Mouse (Mus musculus) neural tube, embryonic 15.5 days (tissue): Measurements from ENCODE around the gene Hoxa6. TPM values are rescaled to one million over a fixed set of nuclear protein-coding genes. Genes with fewer than 3 reads are reported as not detected.

Source experiments
- ATAC-seq: fragments of 200-750 bp; cut with Nextera tagmentation; 2 replicates; pipeline ENCODE4 v1.8.0; 2017; ENCODE audit warnings: mild to moderate bottlenecking, moderate TSS enrichment, moderate library complexity; ENCODE audit not compliant: low FRiP score
- H3K27ac ChIP-seq: fragments of 300-500 bp; sonication (generic); replicated peaks from 2 replicates; pipeline ENCODE4 v1.5.1; 2015; ENCODE audit warnings: mild to moderate bottlenecking, inconsistent platforms
- H3K27me3 ChIP-seq: fragments of 300-500 bp; sonication (generic); replicated peaks from 2 replicates; pipeline ENCODE4 v1.6.1; 2015; ENCODE audit warnings: inconsistent platforms
- H3K36me3 ChIP-seq: fragments of 300-500 bp; sonication (generic); 2 replicates; pipeline ENCODE4 v1.6.1; 2015; ENCODE audit warnings: inconsistent platforms
- H3K4me1 ChIP-seq: fragments of 300-500 bp; sonication (generic); 2 replicates; pipeline ENCODE4 v1.6.1; 2015; ENCODE audit warnings: inconsistent platforms
- H3K4me2 ChIP-seq: fragments of 300-500 bp; sonication (generic); 2 replicates; pipeline ENCODE4 v1.6.1; 2015; ENCODE audit warnings: inconsistent platforms, mild to moderate bottlenecking, moderate library complexity
- H3K4me3 ChIP-seq: fragments of 300-500 bp; sonication (generic); replicated peaks from 2 replicates; pipeline ENCODE4 v1.5.1; 2015; ENCODE audit warnings: mild to moderate bottlenecking, inconsistent platforms
- H3K9ac ChIP-seq: fragments of 300-500 bp; sonication (generic); replicated peaks from 2 replicates; pipeline ENCODE4 v1.6.1; 2015; ENCODE audit warnings: mild to moderate bottlenecking, inconsistent platforms
- H3K9me3 ChIP-seq: fragments of 300-500 bp; sonication (generic); replicated peaks from 2 replicates; pipeline ENCODE4 v1.6.1; 2016; ENCODE audit warnings: inconsistent platforms
- WGBS: fragments of 180-500 bp; shearing (Covaris S2); methylation state at CpG from one replicate; pipeline ENCODE4 v1.1.7; 2015; ENCODE audit warnings: mixed read lengths; 5-methylcytosine and 5-hydroxymethylcytosine counted together
- polyA plus RNA-seq: library from polyadenylated mRNA; unstranded; fragments of >200 nt; fragmentation: Nextera tagmentation; extraction: Ambion mirVana; gene quantifications from 2 replicates; pipeline ENCODE4 v1.2.1, GENCODE M21; 2015

The Hoxa6 gene
- polyA plus RNA-seq, 1 experiment from 2014 or later: 15.0 TPM

DNA sequence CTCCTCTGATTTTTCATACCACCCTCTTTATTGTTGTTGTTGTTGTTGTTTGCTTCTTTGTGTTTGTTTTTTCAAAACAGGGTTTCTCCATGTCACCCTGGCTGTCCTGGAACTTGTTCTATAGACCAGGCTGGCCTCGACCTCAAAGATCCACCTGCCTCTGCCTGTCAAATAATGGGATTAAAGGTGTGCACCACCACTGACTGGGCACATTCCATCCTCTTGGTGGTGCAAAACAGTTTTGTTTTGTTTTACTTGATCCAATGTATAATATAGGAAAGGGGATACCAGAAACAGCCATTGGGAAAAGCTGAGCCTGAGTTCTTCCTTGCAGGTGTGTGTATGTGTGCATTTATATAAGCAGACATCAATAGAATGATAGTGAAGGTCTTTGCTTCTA lies 22.0 kb downstream of the Hoxa6 start:
- no peak overlapping the region for H3K9ac ChIP-seq
- H3K4me2 ChIP-seq: no peak overlapping the region
- WGBS: 52% methylated on average over 1 of the region's 1 CpGs
- no peaks in the 10 kb centered on the region for H3K9me3 ChIP-seq
- no peak for ATAC-seq
- H3K27ac ChIP-seq: 0 out of 2 replicates have a peak overlapping the region, but pooled peaks have one; percentile 19
- no peak overlapping the region for H3K4me3 ChIP-seq
- H3K36me3 ChIP-seq: peaks cover 6% of the 10 kb centered on the region; the same call in 1 of the 2 replicates
- H3K27me3 ChIP-seq: no peaks in the 10 kb centered on the region
- peaks cover 85% of the 10 kb centered on the region for H3K4me1 ChIP-seq

- no peaks in the 10 kb centered on the region for H3K27me3 ChIP-seq
- WGBS: 23% methylated on average over 3 of the region's 3 CpGs
- no peak overlapping the region for H3K4me3 ChIP-seq
- H3K9me3 ChIP-seq: no peaks in the 10 kb centered on the region
- ATAC-seq: no peak
- peak overlapping the region; percentile 35; the same call in 1 of the 2 replicates for H3K4me2 ChIP-seq
- H3K27ac ChIP-seq: no peak overlapping the region; the same call in 1 of the 2 replicates
- peaks cover 86% of the 10 kb centered on the region for H3K4me1 ChIP-seq
- H3K36me3 ChIP-seq: peaks cover 6% of the 10 kb centered on the region; the same call in 1 of the 2 replicates
- H3K9ac ChIP-seq: no peak overlapping the region
Observed at GRCm38 (mm10) chr6:52185834-52186233, 22.7 kb downstream of the Hoxa6 start.

DNA sequence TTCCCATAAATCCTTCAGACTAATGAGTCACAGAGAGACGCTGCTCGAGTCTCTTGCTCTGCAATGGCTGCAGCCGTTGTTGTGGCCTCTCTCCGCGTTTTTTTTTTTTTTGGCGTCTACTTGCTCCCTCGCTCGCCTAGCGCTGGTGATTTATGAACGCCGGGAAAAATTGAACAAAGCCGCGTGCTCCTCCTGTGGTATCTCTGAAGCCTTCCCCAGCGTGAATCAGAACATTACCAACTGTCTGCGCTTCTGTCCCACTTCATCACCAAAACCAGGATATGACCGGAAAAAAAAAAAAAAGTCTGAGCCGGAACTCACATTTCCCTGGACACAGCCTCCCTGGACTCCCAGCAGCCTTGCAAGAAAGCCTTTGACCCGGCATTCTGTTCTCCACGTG lies 23.3 kb downstream of the Hoxa6 start:
- 3% methylated on average over 19 of the region's 19 CpGs for WGBS
- Histone ChIP-seq H3K4me3 (no peak overlapping the region), H3K36me3 (peaks cover 6% of the 10 kb centered on the region; the same call in 1 of the 2 replicates), H3K27ac (peak overlapping the region; percentile 68), H3K4me1 (peaks cover 86% of the 10 kb centered on the region), H3K4me2 (peak overlapping the region; percentile 35), H3K9ac (no peak overlapping the region), H3K9me3 (no peaks in the 10 kb centered on the region), H3K27me3 (no peaks in the 10 kb centered on the region)
- no peak for ATAC-seq

- peak overlapping the region; percentile 68; the same call in 1 of the 2 replicates for H3K27ac ChIP-seq
- no peak overlapping the region for H3K9ac ChIP-seq
- H3K27me3 ChIP-seq: no peaks in the 10 kb centered on the region
- no peak overlapping the region for H3K4me3 ChIP-seq
- peaks cover 3% of the 10 kb centered on the region; the same call in 1 of the 2 replicates for H3K36me3 ChIP-seq
- WGBS: 13% methylated on average over 6 of the region's 6 CpGs
- H3K9me3 ChIP-seq: no peaks in the 10 kb centered on the region
- H3K4me2 ChIP-seq: peak overlapping the region; percentile 35
- H3K4me1 ChIP-seq: peaks cover 86% of the 10 kb centered on the region
- ATAC-seq: no peak
Observed at GRCm38 (mm10) chr6:52184668-52185067, 23.9 kb downstream of the Hoxa6 start.

DNA sequence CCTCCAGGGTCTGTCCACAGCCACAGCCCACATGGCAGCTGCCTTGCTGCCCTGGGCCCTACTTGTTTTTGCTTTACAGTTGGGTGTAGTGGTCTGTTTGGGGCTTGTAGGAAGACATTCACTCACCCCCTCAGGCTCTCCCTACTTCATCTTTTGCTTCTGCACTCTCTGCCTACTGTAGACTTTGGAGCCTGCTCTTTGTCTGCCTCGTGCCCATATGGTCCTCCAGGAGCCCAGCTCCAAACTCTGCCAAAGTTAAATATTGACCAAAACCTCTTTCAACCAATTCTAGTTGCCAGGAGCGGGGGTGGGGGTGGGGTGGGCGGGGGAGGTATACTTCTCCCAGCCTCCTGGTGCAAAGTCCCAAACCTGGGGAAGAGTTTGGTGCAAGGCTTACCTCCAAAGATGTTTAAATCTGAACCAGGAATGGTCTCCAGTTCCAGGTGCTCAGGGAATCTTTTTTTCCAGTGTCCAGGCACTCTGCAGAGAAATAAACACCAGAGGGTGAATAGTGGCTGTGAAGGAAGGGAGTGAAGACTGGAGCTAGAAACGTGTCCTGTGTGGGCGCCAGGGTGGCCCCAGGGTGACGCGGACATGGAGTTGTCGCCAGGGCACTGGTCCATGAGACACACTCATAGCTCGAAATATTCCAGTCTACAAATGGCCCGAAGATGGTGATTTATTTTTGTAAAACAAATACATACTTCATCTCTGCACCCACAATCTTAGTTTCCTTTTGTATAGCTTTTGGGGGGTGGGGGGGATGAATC lies 25.0 kb downstream of the Hoxa6 start:
- no peak for ATAC-seq
- peak overlapping the region; percentile 35; the same call in 1 of the 2 replicates for H3K4me2 ChIP-seq
- H3K36me3 ChIP-seq: peaks cover 3% of the 10 kb centered on the region; the same call in 1 of the 2 replicates
- no peaks in the 10 kb centered on the region for H3K27me3 ChIP-seq
- H3K4me3 ChIP-seq: no peak overlapping the region
- no peak overlapping the region; the same call in 1 of the 2 replicates for H3K9ac ChIP-seq
- 17% methylated on average over 10 of the region's 10 CpGs for WGBS
- H3K9me3 ChIP-seq: no peaks in the 10 kb centered on the region
- H3K27ac ChIP-seq: peak overlapping the region; percentile 68
- peaks cover 87% of the 10 kb centered on the region for H3K4me1 ChIP-seq

- peaks cover 3% of the 10 kb centered on the region; the same call in 1 of the 2 replicates for H3K36me3 ChIP-seq
- H3K4me3 ChIP-seq: no peak overlapping the region
- 0 out of 2 replicates have a peak overlapping the region, but pooled peaks have one; percentile 35 for H3K4me2 ChIP-seq
- no peak for ATAC-seq
- H3K27me3 ChIP-seq: no peaks in the 10 kb centered on the region
- peaks cover 87% of the 10 kb centered on the region for H3K4me1 ChIP-seq
- H3K9ac ChIP-seq: no peak overlapping the region
- peak overlapping the region; percentile 68 for H3K27ac ChIP-seq
- 26% methylated on average over 1 of the region's 1 CpGs for WGBS
- no peaks in the 10 kb centered on the region for H3K9me3 ChIP-seq
Observed at GRCm38 (mm10) chr6:52182793-52183192, 25.7 kb downstream of the Hoxa6 start.

DNA sequence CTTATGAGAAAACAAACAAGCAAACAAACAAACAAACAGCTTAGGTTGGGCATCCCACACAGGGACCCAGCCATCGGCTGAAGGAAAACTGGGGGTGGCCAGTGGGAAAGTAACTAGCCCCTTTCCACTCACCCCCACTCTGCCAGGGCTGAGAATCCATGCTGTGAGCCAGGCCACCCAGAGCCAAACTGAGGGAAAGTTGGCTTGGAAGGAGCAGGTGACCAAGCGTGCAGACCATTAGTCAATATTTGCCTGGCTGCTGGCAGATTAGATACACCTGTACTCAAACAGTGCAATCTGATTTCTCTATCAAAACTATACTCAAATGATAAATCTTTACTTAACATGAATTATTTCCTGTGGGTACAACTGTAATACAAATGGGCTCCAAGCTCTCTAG lies 26.5 kb downstream of the Hoxa6 start:
- no peak overlapping the region for H3K4me3 ChIP-seq
- no peaks in the 10 kb centered on the region for H3K27me3 ChIP-seq
- 34% methylated on average over 2 of the region's 2 CpGs for WGBS
- no peak for ATAC-seq
- H3K4me1 ChIP-seq: peaks cover 87% of the 10 kb centered on the region
- no peaks in the 10 kb centered on the region for H3K9me3 ChIP-seq
- H3K27ac ChIP-seq: no peak overlapping the region; the same call in 1 of the 2 replicates
- H3K36me3 ChIP-seq: peaks cover 3% of the 10 kb centered on the region; the same call in 1 of the 2 replicates
- H3K4me2 ChIP-seq: no peak overlapping the region
- no peak overlapping the region for H3K9ac ChIP-seq

DNA sequence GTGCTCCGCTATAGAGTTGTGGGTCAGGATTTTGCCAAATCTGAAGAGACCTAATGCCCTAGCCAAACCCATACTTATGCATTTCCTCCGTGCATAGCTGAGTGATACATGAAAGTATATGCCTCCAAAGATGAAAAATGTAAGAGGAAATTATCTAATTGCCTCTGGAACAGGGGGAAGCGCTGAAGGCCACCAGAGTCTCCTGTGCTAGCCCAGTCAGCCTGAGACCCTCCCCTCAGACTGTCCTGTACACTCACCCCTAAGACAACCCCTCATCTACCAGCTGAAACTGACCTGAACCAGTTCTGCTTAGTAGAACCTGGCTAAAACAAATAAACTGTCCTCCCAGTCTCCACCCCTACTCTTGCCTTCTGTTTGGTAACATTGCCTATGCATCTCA lies 27.8 kb downstream of the Hoxa6 start:
- H3K4me3 ChIP-seq: 0 out of 2 replicates have a peak overlapping the region, but pooled peaks have one; percentile 46
- ATAC-seq: no peak
- no peaks in the 10 kb centered on the region for H3K9me3 ChIP-seq
- H3K4me1 ChIP-seq: peaks cover 92% of the 10 kb centered on the region
- no peaks in the 10 kb centered on the region; the same call in 1 of the 2 replicates for H3K36me3 ChIP-seq
- 32% methylated on average over 3 of the region's 3 CpGs for WGBS
- peak overlapping the region; percentile 63 for H3K4me2 ChIP-seq
- peak overlapping the region; percentile 41; the same call in 1 of the 2 replicates for H3K9ac ChIP-seq
- H3K27ac ChIP-seq: peak overlapping the region; percentile 88
- no peaks in the 10 kb centered on the region for H3K27me3 ChIP-seq

DNA sequence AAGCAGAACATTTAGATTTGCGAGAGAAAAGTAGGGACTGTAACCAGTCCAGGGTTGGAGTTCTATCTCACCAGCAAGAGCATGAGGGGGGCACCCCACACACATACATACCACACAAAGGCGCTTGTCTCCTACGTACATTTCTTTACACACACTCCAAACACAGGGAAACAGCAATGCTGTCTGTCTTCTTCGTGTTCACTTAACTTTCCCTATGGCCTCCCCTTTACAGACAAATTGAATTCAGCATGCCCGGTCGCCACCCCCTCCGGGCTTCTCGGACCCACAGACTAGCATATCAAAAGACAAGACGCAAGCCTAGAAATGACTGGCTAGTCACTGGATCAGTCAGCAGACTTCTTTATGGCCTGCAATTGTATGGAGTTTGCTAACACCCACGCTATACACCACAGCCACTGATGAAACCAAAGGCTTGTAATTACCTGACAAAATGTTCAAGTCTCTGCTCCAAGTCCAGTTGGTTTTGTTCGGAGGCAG lies 28.3 kb downstream of the Hoxa6 start:
- Histone ChIP-seq H3K4me2 (peak overlapping the region; percentile 63), H3K9ac (peak overlapping the region; percentile 41), H3K36me3 (no peaks in the 10 kb centered on the region; the same call in 1 of the 2 replicates), H3K4me3 (peak overlapping the region; percentile 46), H3K27ac (peak overlapping the region; percentile 88), H3K27me3 (no peaks in the 10 kb centered on the region), H3K9me3 (no peaks in the 10 kb centered on the region), H3K4me1 (peaks cover 91% of the 10 kb centered on the region)
- ATAC-seq: no peak
- 12% methylated on average over 11 of the region's 11 CpGs for WGBS

- H3K9ac ChIP-seq: peak overlapping the region; percentile 41
- peaks cover 91% of the 10 kb centered on the region for H3K4me1 ChIP-seq
- WGBS: 8% methylated on average over 10 of the region's 10 CpGs
- peak overlapping the region; percentile 88 for H3K27ac ChIP-seq
- no peaks in the 10 kb centered on the region; the same call in 1 of the 2 replicates for H3K36me3 ChIP-seq
- no peaks in the 10 kb centered on the region for H3K27me3 ChIP-seq
- peak overlapping the region; percentile 63 for H3K4me2 ChIP-seq
- H3K4me3 ChIP-seq: peak overlapping the region; percentile 46
- no peak for ATAC-seq
- no peaks in the 10 kb centered on the region for H3K9me3 ChIP-seq
Observed at GRCm38 (mm10) chr6:52179690-52180089, 28.8 kb downstream of the Hoxa6 start.

GRCm38 (mm10) chr6:52178918-52179665 lies 29.4 kb downstream of the Hoxa6 start:
- Histone ChIP-seq H3K9ac (peak overlapping the region; percentile 41), H3K4me2 (peak overlapping the region; percentile 63), H3K4me1 (peaks cover 86% of the 10 kb centered on the region), H3K36me3 (no peaks in the 10 kb centered on the region; the same call in 1 of the 2 replicates), H3K27ac (peak overlapping the region; percentile 88), H3K4me3 (peak overlapping the region; percentile 46), H3K27me3 (no peaks in the 10 kb centered on the region), H3K9me3 (no peaks in the 10 kb centered on the region)
- 10% methylated on average over 4 of the region's 4 CpGs for WGBS
- ATAC-seq: no peak
